Mouse (Mus musculus) urinary bladder, postnatal 36 days (tissue): ENCODE results near the gene Lysmd2.
"Not testable (repeated sequence)": the region's sequence is repeated elsewhere in the genome, so short reads cannot be mapped to it uniquely, and the experiment has no call there.

ENCODE experiments used
- DNase-seq, 2 experiments: peaks; one replicate each; pipeline ENCODE4 v3.0.0; 2022; ENCODE audit warnings: low spot score in 2 of 2, mixed read lengths in 1 of 2

Lysmd2 gene

DNA sequence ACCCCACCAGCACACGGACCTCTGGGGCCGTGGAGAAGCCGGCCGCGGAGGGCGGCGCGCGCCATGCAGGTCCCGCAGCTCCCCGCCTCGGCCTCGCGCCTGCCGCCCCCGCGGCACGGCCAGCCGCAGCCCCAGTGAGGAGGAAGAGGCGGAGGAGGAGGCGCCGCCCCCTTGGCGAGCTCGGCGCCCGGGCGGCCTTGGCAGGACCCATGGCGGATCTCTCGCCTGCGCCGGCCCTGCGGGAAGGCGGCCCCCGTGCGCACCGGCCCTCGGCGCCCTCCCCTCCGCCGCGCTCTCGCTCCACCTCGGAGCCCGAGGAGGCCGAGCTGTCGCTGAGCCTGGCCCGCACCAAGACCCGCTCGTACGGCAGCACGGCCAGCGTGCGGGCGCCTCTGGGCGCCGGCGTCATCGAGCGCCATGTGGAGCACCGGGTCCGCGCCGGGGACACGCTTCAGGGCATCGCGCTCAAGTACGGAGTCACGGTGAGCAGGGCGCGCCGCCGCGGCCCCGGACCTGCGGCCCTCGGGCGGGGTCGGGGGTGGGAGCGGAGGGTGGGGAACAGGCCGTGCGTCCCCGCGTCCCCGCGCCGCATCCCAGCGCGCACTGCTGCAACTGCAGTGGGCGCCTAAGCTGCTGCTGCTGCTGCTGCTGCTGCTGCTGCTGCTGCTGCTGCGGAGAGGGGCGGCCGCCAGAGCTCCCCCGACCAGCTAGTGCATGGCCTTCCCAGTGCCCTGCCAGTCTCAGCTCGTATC is at the start of gene Lysmd2:
Gene Lysmd2, plus strand, starts transcription at position 186 of the 752 bp plus-strand sequence.
- peak; percentile 58 to 75 for DNase-seq

DNA sequence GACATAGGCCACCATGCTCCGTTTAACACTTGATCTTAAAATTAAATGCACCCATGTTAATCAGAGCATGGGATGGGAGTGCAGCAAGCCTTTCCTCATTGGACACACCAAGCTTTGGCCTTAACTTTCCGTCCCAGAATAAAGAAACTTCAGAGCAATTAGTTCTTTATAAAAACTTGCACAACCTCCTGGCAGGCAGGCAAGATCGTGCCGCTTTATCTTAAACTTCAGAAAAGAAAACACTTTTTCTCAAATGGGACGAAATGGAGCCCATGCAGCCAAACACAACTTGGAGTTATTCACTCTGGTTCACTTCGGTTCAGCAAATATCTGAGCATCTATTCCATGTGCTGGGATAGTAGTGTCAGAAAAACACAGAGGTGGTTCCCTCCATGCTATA is 46.2 kb upstream of the Lysmd2 start:
- DNase-seq, result peak in 1 of 2 experiments; percentile 29

DNA sequence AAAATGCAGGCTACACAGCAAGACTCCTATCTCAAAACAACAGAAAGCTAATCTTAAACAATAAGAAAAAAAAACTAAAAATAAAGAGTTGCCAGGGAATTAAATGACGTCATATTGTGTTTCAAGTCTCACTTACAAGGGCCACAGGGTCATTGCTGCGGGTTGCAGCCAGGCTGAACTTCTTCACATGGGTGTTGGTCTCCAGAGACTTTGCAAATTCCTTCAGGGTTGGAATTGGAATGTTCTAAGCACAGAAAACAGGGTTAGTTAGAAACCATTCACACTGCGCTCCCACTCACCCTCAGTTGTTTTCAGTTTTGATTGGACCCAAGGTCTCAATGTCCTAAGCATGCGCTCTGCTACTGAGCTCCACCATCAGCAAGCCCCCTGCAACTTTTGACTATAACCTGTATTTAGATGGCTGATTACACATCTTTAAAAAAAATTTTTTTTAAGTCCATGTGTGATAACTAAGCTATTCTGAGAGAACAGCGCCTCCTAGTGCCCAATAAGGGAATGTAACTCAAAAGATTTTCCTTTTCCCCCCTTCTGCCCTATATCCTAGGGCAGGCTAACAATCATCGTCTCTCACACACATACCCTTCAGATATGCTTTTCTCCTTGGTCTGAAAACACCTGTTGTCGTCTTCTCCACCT is 43.7 kb upstream of the Lysmd2 start:
- no peak for DNase-seq

DNA sequence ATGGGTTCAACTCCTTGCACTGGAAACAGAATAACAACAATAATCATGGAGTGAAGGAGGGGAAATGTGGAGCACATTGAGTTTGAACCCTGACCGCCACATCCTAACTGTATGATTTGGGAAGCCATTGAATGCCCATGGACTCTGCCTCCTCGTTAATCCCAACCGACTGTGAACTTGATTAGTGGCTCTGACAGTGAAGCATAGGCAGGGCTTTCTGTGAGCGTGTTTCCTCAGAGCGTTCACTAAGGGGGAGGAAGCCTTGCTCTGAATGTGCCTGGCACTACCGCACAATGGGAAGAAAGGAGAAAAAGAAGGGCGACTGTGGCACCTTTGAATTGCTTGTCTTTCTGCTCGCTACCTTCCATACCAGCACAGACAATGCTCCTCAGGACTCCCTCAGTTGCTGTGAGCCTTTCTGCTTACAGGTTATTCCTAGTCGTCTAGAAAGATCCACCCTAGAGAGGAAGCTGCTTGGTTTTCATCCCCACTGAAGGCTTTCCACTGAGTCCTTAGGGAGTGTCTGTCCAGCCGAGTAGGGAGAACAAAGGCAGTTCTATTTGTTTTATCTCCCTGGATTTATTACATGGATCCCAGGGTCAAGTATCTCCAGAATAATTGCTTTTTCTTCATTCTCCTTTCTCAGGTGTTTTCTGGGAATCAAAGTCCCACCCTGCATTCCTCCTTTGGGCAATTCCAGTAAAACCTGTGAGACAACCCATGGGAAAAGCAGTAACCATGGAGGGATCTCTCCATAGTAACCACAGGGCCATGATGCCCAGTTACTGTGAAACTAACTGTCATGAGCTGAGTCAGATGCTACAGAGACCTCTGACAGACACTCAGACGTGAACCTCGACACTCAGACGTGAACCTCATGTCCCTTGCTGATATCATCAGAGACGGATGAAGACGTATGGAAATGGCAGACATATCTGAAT is 35.4 kb upstream of the Lysmd2 start:
- DNase-seq, result no peak

DNA sequence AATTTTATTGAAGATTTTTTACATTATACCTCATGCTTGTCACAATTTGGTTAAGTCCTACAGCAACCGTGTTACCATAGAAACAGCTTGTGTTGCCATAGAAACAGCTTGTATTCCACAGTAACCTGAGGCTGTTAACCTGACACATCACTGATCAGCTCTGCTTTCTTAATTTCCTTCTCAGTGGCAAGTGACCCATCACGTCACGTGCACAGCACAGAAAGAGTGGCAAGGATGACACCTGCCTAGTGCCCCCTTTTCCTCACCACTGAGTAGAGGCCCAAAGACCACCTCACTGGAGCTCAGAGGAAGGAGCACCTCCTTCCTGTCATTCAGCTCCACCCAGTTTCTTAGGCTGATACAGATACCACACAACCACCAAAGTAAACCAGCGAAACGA is 32.1 kb upstream of the Lysmd2 start:
- no peak for DNase-seq

DNA sequence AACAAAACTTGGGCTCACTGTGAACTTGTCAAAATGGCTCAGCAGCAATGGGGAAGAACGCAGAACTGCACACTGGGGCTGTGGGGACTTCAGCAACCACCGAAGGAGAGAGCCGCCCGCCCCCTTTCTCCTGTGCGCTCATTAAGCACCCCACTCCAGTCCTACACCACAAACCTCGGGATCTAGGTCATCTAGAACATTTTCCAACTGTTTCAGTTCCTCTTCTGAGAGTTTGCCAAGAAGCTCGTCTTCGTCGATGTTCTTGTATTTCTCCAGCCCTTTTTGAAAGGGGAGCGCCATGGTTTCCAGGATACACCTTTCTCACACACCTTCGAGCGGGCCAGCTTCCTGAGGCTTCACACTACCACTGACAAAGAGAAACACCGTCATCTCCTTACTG is 28.5 kb upstream of the Lysmd2 start:
- DNase-seq, result no peak

DNA sequence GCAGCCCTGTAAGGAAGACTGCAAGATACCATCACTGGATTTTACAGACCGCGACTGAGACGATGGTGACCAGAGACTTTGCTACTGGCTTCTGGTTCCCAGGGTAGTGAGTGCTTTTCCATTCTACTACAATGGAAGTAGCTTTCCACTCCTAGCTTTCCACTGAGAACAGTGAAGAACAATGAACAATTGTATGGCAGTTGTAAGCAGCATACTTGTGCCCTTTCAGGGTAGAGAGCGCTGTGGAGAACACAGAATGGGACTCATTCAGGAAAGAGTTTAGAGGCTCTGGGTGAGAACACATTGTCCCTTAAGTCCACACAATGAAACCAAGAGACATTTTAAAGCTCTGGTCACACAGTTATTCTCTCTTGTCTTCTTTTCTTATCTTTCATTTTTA is 27.9 kb upstream of the Lysmd2 start:
- no peak for DNase-seq

DNA sequence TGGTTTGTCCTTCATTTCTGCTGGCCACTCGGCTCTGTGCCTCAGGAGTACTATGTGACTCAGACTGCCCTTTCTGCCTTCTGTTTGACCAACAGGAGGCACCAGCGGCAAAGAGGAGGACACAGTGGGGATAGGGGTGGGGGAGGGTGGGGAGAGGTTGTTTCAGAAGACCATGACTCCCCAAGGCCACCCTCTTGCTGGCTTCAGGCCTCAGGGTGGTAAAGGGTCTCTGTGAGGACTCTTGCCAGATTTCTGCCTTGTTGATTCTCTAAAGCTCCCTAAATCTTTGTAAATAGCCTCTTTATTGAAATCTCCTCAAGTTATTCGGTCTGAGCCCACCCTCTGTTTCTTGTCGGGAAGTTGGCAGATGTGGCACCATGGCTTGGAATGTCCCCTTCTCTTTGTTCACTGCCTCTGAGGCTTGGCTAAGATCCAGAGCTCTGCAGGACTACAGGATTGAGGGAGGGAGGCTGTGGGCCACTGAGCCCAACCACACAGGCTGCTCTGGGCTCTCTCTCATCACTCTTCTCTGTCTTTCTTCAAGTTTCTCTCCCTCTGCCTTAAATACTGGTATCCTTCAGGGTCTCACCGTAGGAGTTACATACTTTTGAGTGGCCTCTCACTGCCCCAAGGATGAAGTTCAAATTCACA is 26.2 kb upstream of the Lysmd2 start:
- no peak for DNase-seq

DNA sequence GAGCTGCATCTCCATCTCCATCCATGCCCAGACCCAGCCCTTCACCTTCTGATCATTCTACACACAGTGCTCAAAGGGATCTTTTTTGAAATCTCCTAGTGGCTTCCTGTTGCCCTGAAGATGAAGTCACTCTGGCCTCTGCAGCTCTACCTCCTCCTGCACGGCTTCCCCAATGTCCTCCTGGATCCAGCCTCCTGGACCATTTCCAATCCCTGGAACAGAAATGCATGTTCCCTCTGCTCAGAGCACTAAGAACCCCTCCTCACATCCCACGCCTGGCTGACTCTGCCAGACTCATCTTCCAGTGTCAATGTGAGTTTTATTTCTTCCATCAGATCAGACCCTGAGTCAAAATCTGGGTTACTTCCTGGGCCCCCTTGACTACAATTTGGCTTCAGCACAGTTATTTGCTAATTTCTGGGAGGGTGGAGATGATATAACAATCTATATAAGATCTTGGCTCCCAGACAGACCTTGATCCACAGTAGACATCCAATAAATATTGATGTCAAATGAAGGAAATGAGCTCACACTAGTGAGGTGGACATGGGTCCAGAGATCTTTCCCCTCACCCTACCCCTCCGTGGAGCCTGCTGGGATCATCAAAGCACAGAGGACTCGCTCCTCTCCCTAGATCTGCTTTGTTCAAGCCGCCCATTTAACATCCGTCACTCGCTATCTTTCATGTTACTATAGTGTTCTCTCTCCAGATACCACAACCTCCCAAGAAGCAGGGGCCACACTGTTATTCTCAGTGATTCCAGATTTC is 25.2 kb upstream of the Lysmd2 start:
- peak in 1 of 2 experiments; percentile 22 for DNase-seq

DNA sequence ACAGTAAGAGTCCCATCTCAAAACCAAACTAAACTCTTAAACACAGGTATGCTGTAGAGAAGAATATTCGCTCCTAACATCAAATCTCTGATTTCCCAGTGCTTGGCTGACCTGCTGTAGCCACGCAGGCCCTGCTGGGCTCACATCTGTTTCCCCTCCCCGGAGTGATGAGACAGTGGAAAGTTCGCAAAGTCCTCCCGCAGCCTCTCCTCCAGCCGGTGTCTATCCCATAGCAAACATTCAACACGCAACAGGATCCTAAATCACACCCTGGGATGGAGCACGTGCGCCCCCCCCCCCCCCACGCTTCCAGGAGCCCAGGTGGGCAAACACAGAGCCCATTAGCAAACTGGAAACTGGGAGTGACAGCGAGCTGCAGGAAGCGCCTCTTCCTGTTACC is 24.0 kb upstream of the Lysmd2 start:
- DNase-seq, result no peak

DNA sequence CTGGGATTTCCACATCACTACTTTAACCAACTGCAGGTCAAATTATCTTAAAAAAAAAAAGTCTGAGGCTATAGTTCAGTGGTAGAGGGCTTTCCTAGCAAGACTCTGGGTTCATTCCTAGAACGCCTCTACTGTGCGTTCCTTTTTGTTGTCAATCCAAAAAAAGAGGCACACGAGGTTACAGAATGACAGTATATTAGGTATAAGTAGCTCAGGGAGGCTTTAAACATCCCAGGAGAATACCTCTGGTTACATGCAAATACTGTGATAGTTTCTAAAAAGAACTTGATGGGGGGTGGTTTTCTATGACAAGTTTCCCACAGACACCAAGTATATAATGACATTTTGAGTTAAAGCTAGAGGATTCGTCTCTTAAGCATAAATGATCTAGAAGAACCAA is 18.0 kb upstream of the Lysmd2 start:
- DNase-seq, result no peak

DNA sequence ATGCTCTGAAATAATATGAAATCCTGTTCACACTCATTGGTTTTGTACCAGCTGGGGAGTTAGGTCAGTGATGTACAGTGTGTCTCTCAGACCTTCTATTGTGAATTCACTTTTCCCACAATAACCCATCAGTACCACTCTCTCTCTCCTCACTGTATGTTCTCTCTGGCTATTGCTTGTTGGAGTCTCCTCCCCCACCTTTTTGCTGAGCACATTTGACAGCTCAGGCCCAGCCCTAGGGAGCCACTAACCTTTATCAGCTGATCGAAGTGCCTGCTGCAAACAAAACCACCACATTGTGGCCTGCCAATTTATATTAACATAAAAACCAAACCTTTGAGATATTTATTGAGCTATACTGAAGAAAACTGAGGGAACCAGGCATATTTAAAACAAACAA is 16.0 kb upstream of the Lysmd2 start:
- DNase-seq, result no peak

DNA sequence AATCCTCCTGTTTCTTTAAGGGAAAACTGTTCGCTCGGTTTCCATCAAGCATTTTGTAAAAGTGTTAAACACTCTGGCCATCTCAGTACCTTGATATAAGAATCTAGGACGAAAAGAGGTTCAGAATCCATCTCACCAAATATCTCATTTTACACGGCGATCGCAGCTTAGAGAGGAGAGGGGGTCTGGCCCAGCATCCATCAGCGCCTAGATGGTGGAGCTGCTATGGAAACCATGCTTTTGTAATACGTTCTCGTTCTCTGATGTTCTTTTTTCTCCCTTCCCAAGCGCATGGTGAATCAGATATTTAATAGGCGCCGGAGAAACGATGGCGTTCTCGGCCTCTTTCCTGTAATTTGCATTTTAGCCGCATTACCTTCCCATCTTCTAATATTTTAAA is 15.6 kb upstream of the Lysmd2 start:
- no peak for DNase-seq

DNA sequence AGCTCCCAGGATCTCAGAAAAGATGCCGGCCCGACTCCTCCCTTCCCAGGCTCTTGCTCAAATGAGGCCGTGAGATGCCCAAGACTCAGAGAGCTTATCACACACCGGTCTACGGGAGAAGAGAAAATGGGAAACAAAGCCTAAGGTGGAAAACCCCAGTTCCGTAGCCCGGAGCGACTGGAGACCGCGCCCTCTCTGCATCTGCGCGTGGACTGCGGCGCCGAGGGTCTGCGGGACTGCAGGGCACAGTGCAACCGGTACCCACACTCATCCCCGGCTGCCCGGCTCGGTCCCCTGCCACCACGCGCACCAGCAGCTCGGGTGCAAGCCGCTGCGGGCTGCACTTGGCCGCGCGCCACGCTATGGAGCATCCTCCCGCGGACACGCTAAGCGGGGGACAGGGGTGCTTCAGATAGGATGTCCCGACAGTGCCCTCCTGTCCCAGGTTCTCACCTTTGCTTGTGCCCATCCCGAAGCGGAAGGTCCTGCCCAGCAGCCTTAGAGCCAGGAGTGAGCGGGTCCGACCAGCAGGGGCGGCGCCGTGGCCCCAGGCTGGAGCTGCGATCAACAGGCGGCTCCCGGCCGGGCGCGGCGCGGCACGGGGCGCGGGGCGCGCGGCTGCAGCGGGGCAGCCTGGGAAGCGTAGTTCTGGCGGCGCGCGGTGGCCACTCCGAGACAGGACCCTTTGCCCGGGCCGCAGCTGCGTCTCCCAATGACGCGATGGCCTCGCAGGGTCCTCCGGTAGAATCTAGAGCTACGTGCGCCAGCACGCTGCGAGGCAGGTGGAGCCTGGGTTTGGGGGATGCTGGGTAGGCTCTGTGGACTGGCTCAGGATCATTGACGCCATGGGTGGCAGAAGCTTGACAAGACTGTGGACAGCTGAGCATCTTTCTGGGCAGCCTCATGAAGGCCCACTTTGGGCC is 14.7 kb upstream of the Lysmd2 start, which contains the start of gene Tmod2:
Gene Tmod2, minus strand, starts transcription at position 755 of the 923 bp plus-strand sequence.
- peak; percentile 18 to 34 for DNase-seq

DNA sequence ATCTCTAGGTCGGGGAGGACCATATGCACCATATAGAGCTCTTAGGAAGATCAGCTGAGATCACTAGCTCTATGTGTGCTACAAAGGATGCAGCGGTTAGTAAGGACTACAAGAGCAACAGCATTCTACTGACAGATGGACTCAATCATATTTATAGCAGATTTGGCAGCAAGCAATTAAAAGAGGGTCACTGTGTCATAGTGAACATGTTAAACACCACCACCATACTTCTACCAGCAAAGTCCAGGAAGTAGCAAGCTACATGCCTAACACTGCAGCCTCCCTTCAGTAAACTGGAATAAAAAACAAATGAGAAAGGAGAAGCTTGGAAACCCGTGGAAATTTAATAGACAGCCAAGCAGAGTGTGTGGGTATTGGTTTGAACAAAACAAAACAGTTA is 9.0 kb upstream of the Lysmd2 start:
- no peak for DNase-seq

DNA sequence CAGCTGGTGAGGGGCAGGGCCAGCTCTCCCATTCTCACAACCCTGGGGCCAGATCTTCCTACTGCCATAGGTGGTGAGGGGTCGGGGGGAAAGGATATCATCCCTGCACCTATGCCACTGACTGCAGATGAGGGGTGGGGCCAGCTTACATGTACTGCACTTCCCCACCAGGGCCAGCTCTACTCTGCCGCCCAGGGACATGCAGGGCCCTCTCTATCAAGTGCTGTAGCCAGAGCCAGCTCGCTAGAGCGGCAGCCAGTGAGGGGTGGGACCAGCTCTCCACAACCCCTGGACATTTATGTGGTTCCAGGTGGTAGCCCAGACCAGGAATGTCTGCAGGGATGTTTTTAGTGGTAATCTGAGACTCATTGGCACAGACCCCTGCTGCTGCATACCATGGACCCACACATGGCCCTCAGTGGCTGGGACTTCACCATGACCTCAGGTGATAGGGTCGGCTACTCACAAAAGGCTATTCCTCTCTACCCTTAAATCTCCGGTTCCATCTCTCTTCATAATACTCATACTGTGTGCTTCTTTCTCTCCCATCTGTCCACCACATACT is 6.6 kb upstream of the Lysmd2 start:
- no peak for DNase-seq

DNA sequence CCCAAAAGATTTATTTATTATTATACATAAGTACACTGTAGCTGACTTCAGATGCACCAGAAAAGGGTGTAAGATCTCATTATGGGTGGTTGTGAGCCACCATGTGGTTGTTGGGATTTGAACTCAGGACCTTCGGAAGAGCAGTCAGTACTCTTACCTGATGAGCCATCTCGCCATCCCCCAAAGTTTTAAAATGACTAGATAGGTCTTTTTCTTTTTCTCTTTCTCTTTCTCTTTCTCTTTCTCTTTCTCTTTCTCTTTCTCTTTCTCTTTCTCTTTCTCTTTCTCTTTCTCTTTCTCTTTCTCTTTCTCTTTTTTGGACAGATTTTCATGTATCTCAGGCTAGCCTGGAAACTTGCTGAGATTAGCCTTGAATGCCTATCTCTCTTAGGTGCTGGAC is 5.8 kb upstream of the Lysmd2 start:
- DNase-seq, result not testable (repeated sequence)

DNA sequence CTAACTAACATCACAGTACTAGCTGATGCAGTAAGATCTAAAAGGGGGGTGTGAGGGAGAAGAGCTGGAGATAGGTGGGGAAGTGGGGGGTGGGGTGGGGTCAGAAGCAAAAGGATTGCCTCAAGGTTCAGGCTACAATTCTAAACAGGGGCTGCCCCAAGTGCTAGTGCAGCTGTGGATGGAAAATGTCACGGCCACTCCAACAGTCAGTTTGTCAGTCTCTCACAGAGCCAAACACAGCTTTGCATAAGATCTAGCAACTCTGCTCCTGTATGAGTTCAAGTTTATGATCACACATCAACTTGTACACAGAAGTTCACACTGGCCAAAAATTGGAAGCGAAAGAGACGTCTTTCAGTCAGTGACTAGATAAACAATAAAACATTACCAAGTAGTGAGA is 4.1 kb upstream of the Lysmd2 start:
- DNase-seq, result no peak

DNA sequence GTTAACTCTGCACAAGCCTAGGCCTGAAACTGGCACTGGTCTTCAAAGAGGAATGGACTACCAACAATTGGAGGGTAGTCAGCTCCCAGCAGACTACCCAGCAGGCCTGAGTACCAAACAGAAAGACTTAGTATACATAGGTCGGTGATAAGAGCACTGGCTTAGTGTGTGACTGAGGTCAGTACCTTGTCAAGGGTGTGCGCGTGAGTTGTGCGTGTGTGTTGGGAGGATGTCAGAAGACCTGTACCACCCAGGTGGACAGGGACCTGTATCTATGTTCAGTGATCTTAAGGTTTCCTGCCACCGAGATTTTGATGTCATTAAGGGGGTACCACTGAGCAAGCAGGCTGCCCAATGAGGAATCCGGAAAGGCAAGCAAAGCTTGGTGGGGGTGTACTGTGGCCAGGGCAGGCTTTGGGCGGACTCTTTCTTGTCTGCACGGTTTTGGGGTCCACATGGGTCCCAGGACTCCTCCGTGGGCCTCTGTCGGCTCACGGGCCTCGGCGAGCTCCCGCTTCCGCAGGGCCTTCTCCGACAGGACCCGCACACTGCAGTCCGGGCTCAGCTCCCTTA is 472 bp upstream of the Lysmd2 start:
- no peak for DNase-seq
